Mouse (Mus musculus) CH12.LX (cell line): ENCODE results near the gene Ercc4.

ENCODE experiments used
- CHD2 ChIP-seq: IDR thresholded peaks from 2 replicates; pipeline ENCODE4 v1.6.1; 2011; ENCODE audit warnings: low read length, improper control_type of control experiment
- CTCF ChIP-seq, 2 experiments: IDR thresholded peaks in 1 of 2; conservative IDR thresholded peaks in 1 of 2; 2 replicates each; pipeline ENCODE4 v1.5.1; 2011 to 2012; ENCODE audit warnings: low read depth in 2 of 2, low read length in 2 of 2, improper control_type of control experiment in 1 of 2, inconsistent platforms in 1 of 2, mild to moderate bottlenecking in 1 of 2, moderate library complexity in 1 of 2
- E2F4 ChIP-seq: IDR thresholded peaks from 2 replicates; pipeline ENCODE4 v1.6.1; 2011; ENCODE audit warnings: low read depth, low read length, improper control_type of control experiment; ENCODE audit not compliant: insufficient replicate concordance
- KAT2A ChIP-seq: IDR thresholded peaks from 2 replicates; pipeline ENCODE4 v1.6.1; 2012; ENCODE audit warnings: low read length, improper control_type of control experiment, inconsistent platforms; ENCODE audit not compliant: insufficient replicate concordance
- MAX ChIP-seq: IDR thresholded peaks from 2 replicates; pipeline ENCODE4 v1.6.1; 2011; ENCODE audit warnings: low read length, improper control_type of control experiment
- MXI1 ChIP-seq: IDR thresholded peaks from 2 replicates; pipeline ENCODE4 v1.6.1; 2011; ENCODE audit warnings: mild to moderate bottlenecking, low read depth, low read length, improper control_type of control experiment
- POLR2A ChIP-seq: IDR thresholded peaks from 2 replicates; pipeline ENCODE4 v1.6.1; 2011; ENCODE audit warnings: low read depth, mild to moderate bottlenecking, improper control_type of control experiment, low read length
- POLR2AphosphoS2 ChIP-seq: IDR thresholded peaks from 2 replicates; pipeline ENCODE4 v1.6.1; 2011; ENCODE audit warnings: low read depth, low read length, improper control_type of control experiment
- RCOR1 ChIP-seq: conservative IDR thresholded peaks from 2 replicates; pipeline ENCODE4 v1.6.1; 2012; ENCODE audit warnings: low read depth, mild to moderate bottlenecking, inconsistent platforms, low read length, improper control_type of control experiment
- TCF12 ChIP-seq: IDR thresholded peaks from 2 replicates; pipeline ENCODE4 v1.6.1; 2014; ENCODE audit warnings: low read depth, mild to moderate bottlenecking, inconsistent platforms, low read length, improper control_type of control experiment
- ZMIZ1 ChIP-seq: IDR thresholded peaks from 2 replicates; pipeline ENCODE4 v1.6.1; 2012; ENCODE audit warnings: low read depth, mild to moderate bottlenecking, inconsistent platforms, low read length, improper control_type of control experiment
- ZNF384 ChIP-seq: IDR thresholded peaks from 2 replicates; pipeline ENCODE4 v1.6.1; 2012; ENCODE audit warnings: low read depth, low read length, improper control_type of control experiment, inconsistent platforms

DNA sequence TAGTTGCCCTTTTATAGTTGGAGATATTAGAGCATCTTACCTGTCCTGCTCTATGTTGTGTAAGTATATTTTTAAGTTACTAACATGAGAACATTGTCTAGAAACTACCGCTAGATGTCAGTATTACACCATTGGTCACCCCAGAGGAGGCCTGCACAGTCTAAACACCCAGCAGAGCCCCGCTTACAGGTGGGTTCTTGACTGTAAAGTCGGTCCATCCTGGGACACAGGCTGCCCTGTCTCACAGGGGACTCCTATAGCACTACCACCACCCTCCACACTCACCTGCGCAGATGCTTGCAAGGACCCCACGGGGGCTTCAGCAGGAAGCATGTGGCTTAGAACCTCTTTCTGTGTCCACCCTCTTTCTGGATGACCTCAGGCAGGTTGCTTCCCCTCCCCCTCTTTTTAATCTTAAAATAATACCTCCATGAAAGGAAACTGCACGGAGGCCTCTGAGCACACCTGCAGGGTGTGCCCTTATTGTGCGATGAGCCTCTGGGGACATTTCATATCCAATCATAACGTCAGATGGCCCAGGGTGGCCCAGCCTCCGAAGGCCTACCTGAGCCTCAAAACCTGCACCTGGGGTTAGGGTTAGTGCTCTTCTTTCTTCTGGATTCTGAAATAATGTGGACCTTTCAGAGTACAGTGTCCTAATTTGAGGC, 7.9 kb downstream of the Ercc4 start:
- TF ChIP-seq CTCF (conservative IDR thresholded peaks at IDR 0.05 in 1 of 2, IDR thresholded peaks at IDR 0.05 in 1 of 2; ENCODE audit: low read depth in 2 of 2, low read length in 2 of 2) (peak; percentile 83 to 89), POLR2A (no peak), MXI1 (no peak), CHD2 (no peak), KAT2A (no peak), POLR2AphosphoS2 (no peak), TCF12 (no peak), RCOR1 (no peak), ZNF384 (no peak), ZMIZ1 (no peak), MAX (no peak), E2F4 (no peak)
